ENCODE assay signal across 17 mouse cellular contexts in the genomic region with DNA sequence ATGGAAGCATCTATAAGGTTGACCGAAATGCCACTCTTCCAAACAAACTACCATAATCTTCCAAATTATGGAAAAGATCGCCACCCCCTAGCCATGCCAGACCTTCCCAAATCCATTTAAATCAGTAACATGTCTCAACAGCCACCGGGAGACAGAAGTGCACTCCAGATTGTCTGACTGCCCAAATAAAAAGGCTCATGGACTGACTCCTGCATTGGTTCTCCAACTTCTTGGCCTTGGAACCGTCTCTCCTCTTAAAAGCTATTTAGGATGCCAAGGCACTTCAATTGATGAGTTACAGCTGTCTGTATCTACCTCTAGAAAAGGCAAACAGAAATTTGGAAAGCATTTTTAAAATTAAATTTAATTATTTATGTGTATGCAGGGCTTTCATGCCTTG. TPM values are rescaled to one million over a fixed set of nuclear protein-coding genes. Genes with fewer than 3 reads are reported as not detected.
DNase-seq lines count a peak whose midpoint lies in the region; ATAC-seq and TF ChIP-seq lines count a peak whose summit lies in the region.
"Had no signal": no experiment of that assay in that cellular context is flagged by ENCODE, and none has a peak within 500 bp of the region (broad histone marks: within the 10 kb centered on the region; RNA-seq: fewer than 3 reads in every experiment).

No protein-coding gene starts in this region.

- H3K27me3 ChIP-seq in forebrain, embryonic 11.5 days (ENCODE audit: control insufficient read depth, insufficient read depth, low read length): no peaks in the 10 kb centered on the region
- peaks cover 14% of the 10 kb centered on the region for H3K27me3 ChIP-seq in forebrain, embryonic 10.5 days (ENCODE audit: poor library complexity, severe bottlenecking)
- H3K27me3 ChIP-seq in hindbrain, embryonic 11.5 days (ENCODE audit: control insufficient read depth, insufficient read depth, low read length): no peaks in the 10 kb centered on the region
- no peaks in the 10 kb centered on the region for H3K27me3 ChIP-seq in midbrain, embryonic 13.5 days
- H3K27me3 ChIP-seq: heart, embryonic 12.5 days had no signal

- DNase-seq in forebrain, embryonic 11.5 days (ENCODE audit: low spot score): no peak
- DNase-seq in forebrain, embryonic 10.5 days (ENCODE audit: extremely low spot score, low spot score): no peak
- DNase-seq in brain, embryonic 14.5 days (ENCODE audit: low read depth): peak; percentile 43
- peak; percentile 29 for DNase-seq in hindbrain, embryonic 11.5 days (ENCODE audit: low spot score)
- no peak for DNase-seq in left cerebral cortex, adult 11 months (ENCODE audit: low spot score)
- no peak for DNase-seq in right cerebral cortex, postnatal 14 days
- DNase-seq in liver: no peak
- DNase-seq: cerebellum, postnatal 36 days; gastrocnemius, postnatal 14 days; heart, postnatal 4 days; kidney, adult 18-20 months; lung, postnatal 14 days; thymus, postnatal 25 days had no signal

- no peak for TF ChIP-seq POLR2A in brain, embryonic 14.5 days (IDR thresholded peaks at IDR 0.05; ENCODE audit: borderline replicate concordance, extremely low read depth, insufficient read depth, insufficient read length, poor library complexity, severe bottlenecking)

- no peaks in the 10 kb centered on the region for H3K36me3 ChIP-seq in forebrain, embryonic 11.5 days (ENCODE audit: control insufficient read depth, insufficient read depth, low read length)
- H3K36me3 ChIP-seq in forebrain, embryonic 10.5 days (replicated peaks): peaks cover 23% of the 10 kb centered on the region
- no peaks in the 10 kb centered on the region for H3K36me3 ChIP-seq in hindbrain, embryonic 11.5 days (ENCODE audit: control insufficient read depth, insufficient read depth, low read length)
- H3K36me3 ChIP-seq in midbrain, embryonic 13.5 days: 0 out of 2 replicates have a peak, but pooled peaks cover 4% of the 10 kb centered on the region
- H3K36me3 ChIP-seq: heart, embryonic 12.5 days had no signal

- TF ChIP-seq CTCF in brain, embryonic 14.5 days (IDR thresholded peaks at IDR 0.05; ENCODE audit: borderline replicate concordance, extremely low read depth, insufficient read depth, insufficient read length): no peak

- H3K4me1 ChIP-seq in forebrain, embryonic 11.5 days (replicated peaks; ENCODE audit: control insufficient read depth, insufficient read depth, low read length): peaks cover 24% of the 10 kb centered on the region
- peaks cover 100% of the 10 kb centered on the region for H3K4me1 ChIP-seq in forebrain, embryonic 10.5 days
- H3K4me1 ChIP-seq in hindbrain, embryonic 11.5 days (replicated peaks; ENCODE audit: control insufficient read depth, insufficient read depth, low read length): peaks cover 12% of the 10 kb centered on the region
- peaks cover 91% of the 10 kb centered on the region for H3K4me1 ChIP-seq in midbrain, embryonic 13.5 days (replicated peaks)

- ATAC-seq in forebrain, embryonic 11.5 days (replicated peaks; ENCODE audit: low FRiP score): no peak
- no peak for ATAC-seq in hindbrain, embryonic 11.5 days (ENCODE audit: low FRiP score)
- ATAC-seq in midbrain, embryonic 13.5 days: no peak
- ATAC-seq: activated CD4-positive, CD25-positive, alpha-beta regulatory T cell, adult 4 months had no signal

- no peak overlapping the region for H3K4me2 ChIP-seq in forebrain, embryonic 11.5 days (ENCODE audit: low read depth, low read length, severe bottlenecking)
- H3K4me2 ChIP-seq in hindbrain, embryonic 11.5 days (replicated peaks; ENCODE audit: low read depth, low read length): no peak overlapping the region
- peak overlapping the region; percentile 41 for H3K4me2 ChIP-seq in midbrain, embryonic 13.5 days (replicated peaks)

- H3K9me3 ChIP-seq in forebrain, embryonic 11.5 days (ENCODE audit: control insufficient read depth, low read length): no peaks in the 10 kb centered on the region
- H3K9me3 ChIP-seq in forebrain, embryonic 10.5 days: no peaks in the 10 kb centered on the region
- H3K9me3 ChIP-seq in hindbrain, embryonic 11.5 days (ENCODE audit: control insufficient read depth, low read length): no peaks in the 10 kb centered on the region
- no peaks in the 10 kb centered on the region for H3K9me3 ChIP-seq in midbrain, embryonic 13.5 days
- H3K9me3 ChIP-seq: heart, embryonic 12.5 days had no signal

- H3K4me3 ChIP-seq in forebrain, embryonic 11.5 days (ENCODE audit: low read depth, low read length): no peak overlapping the region
- H3K4me3 ChIP-seq in forebrain, embryonic 10.5 days: no peak overlapping the region
- no peak overlapping the region for H3K4me3 ChIP-seq in hindbrain, embryonic 11.5 days (ENCODE audit: low read depth, low read length)
- no peak overlapping the region for H3K4me3 ChIP-seq in midbrain, embryonic 13.5 days (replicated peaks)

- H3K9ac ChIP-seq in forebrain, embryonic 11.5 days (ENCODE audit: low read length): no peak overlapping the region
- H3K9ac ChIP-seq in hindbrain, embryonic 11.5 days (ENCODE audit: low read depth, low read length): no peak overlapping the region
- no peak overlapping the region for H3K9ac ChIP-seq in midbrain, embryonic 13.5 days (replicated peaks)
- H3K9ac ChIP-seq: heart, embryonic 12.5 days had no signal

- H3K27ac ChIP-seq in forebrain, embryonic 11.5 days (ENCODE audit: low read depth, low read length): peak overlapping the region; percentile 54; the same call in 1 of the 2 replicates
- H3K27ac ChIP-seq in forebrain, embryonic 10.5 days: no peak overlapping the region
- H3K27ac ChIP-seq in hindbrain, embryonic 11.5 days (ENCODE audit: low read depth, low read length): peak overlapping the region; percentile 47
- H3K27ac ChIP-seq in midbrain, embryonic 13.5 days: peak overlapping the region; percentile 84
- H3K27ac ChIP-seq: stomach, postnatal 0 days had no signal

- WGBS in forebrain, embryonic 11.5 days: 43% methylated on average over 4 of the region's 4 CpGs
- WGBS in forebrain, embryonic 10.5 days: 49% methylated on average over 4 of the region's 4 CpGs
- WGBS in hindbrain, embryonic 11.5 days: 46% methylated on average over 4 of the region's 4 CpGs
- 30% methylated on average over 4 of the region's 4 CpGs for WGBS in midbrain, embryonic 13.5 days

RNA-seq across cellular contexts. Expression of a gene that starts 17.4 kb away (rescaled TPM):
- polyA plus RNA-seq in forebrain, embryonic 11.5 days (2014; fragmentation: Nextera tagmentation; extraction: Ambion mirVana): 38.4 and 42.9 TPM in 2 replicates
- polyA plus RNA-seq in forebrain, embryonic 10.5 days (2016; fragmentation: Nextera tagmentation; extraction: Ambion mirVana): 22.9 and 25.9 TPM in 2 replicates
- polyA plus RNA-seq in brain, embryonic 14.5 days (2012; rRNA removed): 56.5 and 61.0 TPM in 2 replicates
- polyA plus RNA-seq in hindbrain, embryonic 11.5 days (2014; fragmentation: Nextera tagmentation; extraction: Ambion mirVana): 25.9 and 28.0 TPM in 2 replicates
- polyA plus RNA-seq in midbrain, embryonic 13.5 days (2015; fragmentation: Nextera tagmentation; extraction: Ambion mirVana): 36.5 and 37.5 TPM in 2 replicates

Comparison
In these comparisons a context has a peak if more than half of its experiments do, and no peak if none do; other contexts are left out.
1. DNase-seq: peak in brain, embryonic 14.5 days (single experiment) and hindbrain, embryonic 11.5 days (single experiment); none in forebrain, embryonic 11.5 days (single experiment), forebrain, embryonic 10.5 days (single experiment), left cerebral cortex, adult 11 months (single experiment), right cerebral cortex, postnatal 14 days (single experiment) and liver (single experiment).